Mouse (Mus musculus): ENCODE data around the gene Hoxa5.

GRCm38 (mm10) chr6:52180726-52181125 is 23.7 kb downstream of the Hoxa5 start:
- no peak for TF ChIP-seq CTCF (IDR thresholded peaks at IDR 0.05; ENCODE audit: extremely low read depth, insufficient read depth, insufficient read length, insufficient replicate concordance)
- no peak for TF ChIP-seq POLR2A (IDR thresholded peaks at IDR 0.05; ENCODE audit: low read depth, low read length)
